Mouse (Mus musculus): ENCODE results near the gene Ntf5. TPM values are rescaled to one million over a fixed set of nuclear protein-coding genes. Genes with fewer than 3 reads are reported as not detected.

Gene Ntf5
- polyA plus RNA-seq, 1 experiment: 0.79 TPM

- TF ChIP-seq POLR2A (IDR thresholded peaks at IDR 0.05; ENCODE audit: low read depth, low read length) (no peak), CTCF (IDR thresholded peaks at IDR 0.05; ENCODE audit: borderline replicate concordance, insufficient read depth, low read length) (no peak)
- H3K27ac ChIP-seq (ENCODE audit: insufficient read depth, low read length): no peak overlapping the region
- no peaks in the 10 kb centered on the region for H3K4me1 ChIP-seq (ENCODE audit: control insufficient read depth, insufficient read depth, low read length)
- no peak overlapping the region for H3K4me3 ChIP-seq (ENCODE audit: insufficient read depth, low read length)
Observed at GRCm38 (mm10) chr7:45412421-45412820, 1.1 kb upstream of the Ntf5 start.

GRCm38 (mm10) chr7:45413864-45414739 lies 607 bp downstream of the Ntf5 start:
- Histone ChIP-seq H3K4me3 (ENCODE audit: insufficient read depth, low read length) (peak overlapping the region; percentile 24; the same call in 1 of the 2 replicates), H3K27ac (ENCODE audit: insufficient read depth, low read length) (no peak overlapping the region), H3K4me1 (ENCODE audit: control insufficient read depth, insufficient read depth, low read length) (no peaks in the 10 kb centered on the region)
- TF ChIP-seq POLR2A (IDR thresholded peaks at IDR 0.05; ENCODE audit: low read depth, low read length) (no peak), CTCF (IDR thresholded peaks at IDR 0.05; ENCODE audit: borderline replicate concordance, insufficient read depth, low read length) (no peak)

DNA sequence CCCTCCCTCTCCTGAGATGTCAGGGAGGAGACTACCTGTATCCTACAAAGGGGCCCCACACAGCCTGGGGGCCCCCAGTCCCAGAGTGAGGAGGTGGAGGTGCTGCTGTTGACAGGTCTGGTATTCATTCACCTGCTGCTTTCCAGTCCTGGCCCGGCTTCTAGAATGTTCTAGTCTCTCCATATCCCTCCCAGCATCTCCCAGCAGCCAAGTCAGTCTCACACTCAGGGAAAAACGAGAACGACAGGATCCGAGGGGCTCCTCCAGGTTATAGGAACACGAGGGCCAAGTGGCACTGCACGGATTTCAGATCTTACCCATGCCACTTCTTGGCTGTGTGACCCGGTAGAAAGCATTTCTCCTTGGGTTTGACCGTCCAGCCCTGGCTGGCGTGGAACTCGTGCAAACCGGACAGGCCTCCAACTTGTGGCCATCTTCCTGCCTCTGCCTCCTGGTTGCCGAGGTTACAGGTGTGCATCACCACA lies 1.3 kb downstream of the Ntf5 start:
- TF ChIP-seq POLR2A (IDR thresholded peaks at IDR 0.05; ENCODE audit: low read depth, low read length) (no peak), CTCF (IDR thresholded peaks at IDR 0.05; ENCODE audit: borderline replicate concordance, insufficient read depth, low read length) (no peak)
- Histone ChIP-seq H3K4me3 (ENCODE audit: insufficient read depth, low read length) (no peak overlapping the region), H3K27ac (ENCODE audit: insufficient read depth, low read length) (no peak overlapping the region), H3K4me1 (ENCODE audit: control insufficient read depth, insufficient read depth, low read length) (no peaks in the 10 kb centered on the region)

GRCm38 (mm10) chr7:45415636-45416035 lies 2.1 kb downstream of the Ntf5 start:
- H3K4me1 ChIP-seq (ENCODE audit: control insufficient read depth, insufficient read depth, low read length): no peaks in the 10 kb centered on the region
- no peak overlapping the region for H3K4me3 ChIP-seq (ENCODE audit: insufficient read depth, low read length)
- no peak for TF ChIP-seq POLR2A (IDR thresholded peaks at IDR 0.05; ENCODE audit: low read depth, low read length)
- no peak for TF ChIP-seq CTCF (IDR thresholded peaks at IDR 0.05; ENCODE audit: borderline replicate concordance, insufficient read depth, low read length)
- H3K27ac ChIP-seq (ENCODE audit: insufficient read depth, low read length): no peak overlapping the region

GRCm38 (mm10) chr7:45417962-45418492 lies 4.5 kb downstream of the Ntf5 start:
- TF ChIP-seq POLR2A (IDR thresholded peaks at IDR 0.05; ENCODE audit: low read depth, low read length) (no peak), CTCF (IDR thresholded peaks at IDR 0.05; ENCODE audit: borderline replicate concordance, insufficient read depth, low read length) (no peak)
- Histone ChIP-seq H3K27ac (ENCODE audit: insufficient read depth, low read length) (no peak overlapping the region), H3K4me1 (ENCODE audit: control insufficient read depth, insufficient read depth, low read length) (no peaks in the 10 kb centered on the region), H3K4me3 (ENCODE audit: insufficient read depth, low read length) (no peak overlapping the region)

DNA sequence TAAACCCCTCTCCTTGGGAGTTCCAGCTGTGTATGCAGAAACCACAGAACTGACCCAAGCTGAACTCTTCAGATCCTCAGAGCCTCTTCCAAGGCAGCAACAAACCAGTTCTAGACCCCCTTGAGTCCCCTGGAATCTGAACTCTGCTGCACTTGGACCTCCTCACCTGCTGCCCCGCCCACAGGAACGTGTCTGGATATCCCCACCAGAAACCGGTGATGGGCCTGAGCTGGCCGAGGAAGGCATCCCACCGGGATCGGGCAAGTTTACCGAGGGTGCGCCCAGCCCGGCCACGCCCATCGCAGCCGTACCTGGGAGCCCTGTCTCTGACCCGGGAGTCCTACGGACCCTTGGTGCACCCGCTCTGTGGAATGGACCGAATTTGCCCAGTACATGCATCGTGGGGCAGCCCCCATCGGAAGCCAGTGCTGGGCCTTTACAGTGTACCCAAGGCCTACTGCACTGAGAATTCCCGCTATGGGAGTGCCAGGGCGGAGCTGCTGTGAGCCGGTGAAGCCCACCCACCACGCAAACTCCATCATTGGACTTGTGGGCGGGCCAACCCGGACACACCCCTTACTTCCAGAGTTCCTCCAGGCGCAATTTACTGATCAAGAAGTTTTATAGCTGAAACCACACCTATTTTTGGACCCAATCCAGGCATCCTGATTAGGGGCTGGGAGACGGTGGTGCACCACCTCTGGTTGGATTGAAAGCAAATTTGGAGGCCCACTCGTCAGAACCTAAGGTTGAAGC lies 6.5 kb downstream of the Ntf5 start:
- Histone ChIP-seq H3K27ac (ENCODE audit: insufficient read depth, low read length) (no peak overlapping the region), H3K4me3 (ENCODE audit: insufficient read depth, low read length) (no peak overlapping the region), H3K4me1 (ENCODE audit: control insufficient read depth, insufficient read depth, low read length) (no peaks in the 10 kb centered on the region)
- no peak for TF ChIP-seq POLR2A (IDR thresholded peaks at IDR 0.05; ENCODE audit: low read depth, low read length)
- no peak for TF ChIP-seq CTCF (IDR thresholded peaks at IDR 0.05; ENCODE audit: borderline replicate concordance, insufficient read depth, low read length)

- no peak within 1 kb of the TSS for H3K27ac ChIP-seq (ENCODE audit: insufficient read depth, low read length)
- H3K4me3 ChIP-seq (ENCODE audit: insufficient read depth, low read length): no peak within 1 kb of the TSS
- no peaks in the 10 kb centered on the region for H3K4me1 ChIP-seq (ENCODE audit: control insufficient read depth, insufficient read depth, low read length)
- TF ChIP-seq CTCF (IDR thresholded peaks at IDR 0.05; ENCODE audit: borderline replicate concordance, insufficient read depth, low read length) (no peak), POLR2A (IDR thresholded peaks at IDR 0.05; ENCODE audit: low read depth, low read length) (no peak)
Observed at GRCm38 (mm10) chr7:45420615-45420919, 7.1 kb downstream of the Ntf5 start, which contains the start of gene Lhb. Gene Lhb (plus strand): TSS chr7:45420820.

DNA sequence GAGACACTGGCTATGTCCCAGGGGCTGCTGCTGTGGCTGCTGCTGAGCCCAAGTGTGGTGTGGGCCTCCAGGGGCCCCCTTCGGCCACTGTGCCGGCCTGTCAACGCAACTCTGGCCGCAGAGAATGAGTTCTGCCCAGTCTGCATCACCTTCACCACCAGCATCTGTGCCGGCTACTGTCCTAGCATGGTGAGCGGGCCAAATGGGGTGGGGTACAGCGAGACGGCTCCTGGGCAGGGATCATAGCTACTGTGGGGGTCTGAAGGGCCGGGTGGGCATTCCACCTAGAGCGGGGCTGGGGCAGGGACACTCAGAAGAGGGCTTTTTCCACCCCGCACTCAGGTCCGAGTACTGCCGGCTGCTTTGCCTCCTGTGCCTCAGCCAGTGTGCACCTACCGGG lies 7.7 kb downstream of the Ntf5 start:
- no peak overlapping the region for H3K4me3 ChIP-seq (ENCODE audit: insufficient read depth, low read length)
- TF ChIP-seq POLR2A (IDR thresholded peaks at IDR 0.05; ENCODE audit: low read depth, low read length) (no peak), CTCF (IDR thresholded peaks at IDR 0.05; ENCODE audit: borderline replicate concordance, insufficient read depth, low read length) (no peak)
- no peaks in the 10 kb centered on the region for H3K4me1 ChIP-seq (ENCODE audit: control insufficient read depth, insufficient read depth, low read length)
- H3K27ac ChIP-seq (ENCODE audit: insufficient read depth, low read length): no peak overlapping the region

- Histone ChIP-seq H3K4me1 (ENCODE audit: control insufficient read depth, insufficient read depth, low read length) (no peaks in the 10 kb centered on the region), H3K4me3 (ENCODE audit: insufficient read depth, low read length) (no peak overlapping the region), H3K27ac (ENCODE audit: insufficient read depth, low read length) (no peak overlapping the region)
- TF ChIP-seq CTCF (IDR thresholded peaks at IDR 0.05; ENCODE audit: borderline replicate concordance, insufficient read depth, low read length) (no peak), POLR2A (IDR thresholded peaks at IDR 0.05; ENCODE audit: low read depth, low read length) (no peak)
Observed at GRCm38 (mm10) chr7:45426556-45426955, 13.1 kb downstream of the Ntf5 start.

Data from embryonic fibroblast, embryonic 13.5 days (primary cell).